Mouse (Mus musculus) megakaryocyte, embryonic 14.5 days (primary cell): Measurements from ENCODE around the gene Serpinb12. TPM values are rescaled to one million over a fixed set of nuclear protein-coding genes. Genes with fewer than 3 reads are reported as not detected.
"Not testable (repeated sequence)": the region's sequence is repeated elsewhere in the genome, so short reads cannot be mapped to it uniquely, and the experiment has no call there.

ENCODE experiments used
- H3K27me3 ChIP-seq: replicated peaks from 2 replicates; pipeline ENCODE3; 2012; ENCODE audit warnings: inconsistent platforms
- H3K36me3 ChIP-seq: replicated peaks from 2 replicates; pipeline ENCODE3; 2012; ENCODE audit warnings: low read length, inconsistent platforms, mixed read lengths
- H3K4me1 ChIP-seq: 2 replicates; pipeline ENCODE4 v1.6.1; 2012; ENCODE audit warnings: inconsistent platforms
- H3K4me3 ChIP-seq: replicated peaks from 2 replicates; pipeline ENCODE3; 2012; ENCODE audit warnings: moderate library complexity, mild to moderate bottlenecking, inconsistent platforms
- H3K9me3 ChIP-seq: 2 replicates; pipeline ENCODE4 v1.6.1; 2012; ENCODE audit warnings: inconsistent platforms
- FLI1 ChIP-seq: IDR thresholded peaks from 2 replicates; pipeline ENCODE4 v1.6.1; 2012; ENCODE audit warnings: low read length, inconsistent platforms, mixed read lengths
- GATA1 ChIP-seq: IDR thresholded peaks from 3 replicates; pipeline ENCODE4 v1.6.1; 2012; ENCODE audit warnings: mixed read lengths, low read length, inconsistent platforms, borderline replicate concordance
- polyA plus RNA-seq: library from polyadenylated mRNA; stranded (reverse); fragments of >175 nt; gene quantifications from 2 replicates; pipeline ENCODE4 v1.2.3, GENCODE M21; 2012; ENCODE audit warnings: low replicate concordance; ENCODE audit not compliant: insufficient read depth

Serpinb12 gene
- polyA plus RNA-seq, result 1.4 TPM in 1 of 2 replicates, not detected in the other

GRCm38 (mm10) chr1:106934265-106934664, at the start of gene Serpinb12:
Gene Serpinb12, plus strand, starts transcription at chr1:106934449.
- Histone ChIP-seq H3K9me3 (no peaks in the 10 kb centered on the region), H3K27me3 (no peaks in the 10 kb centered on the region), H3K4me3 (no peak within 1 kb of the TSS), H3K4me1 (peaks cover 61% of the 10 kb centered on the region), H3K36me3 (no peaks in the 10 kb centered on the region)
- TF ChIP-seq GATA1, result no peak
- no peak for TF ChIP-seq FLI1

- H3K4me3 ChIP-seq, H3K4me1 ChIP-seq, H3K9me3 ChIP-seq, H3K36me3 ChIP-seq, H3K27me3 ChIP-seq: not testable (repeated sequence)
These were observed 39.1 kb upstream of the Serpinb12 start for GRCm38 (mm10) chr1:106895142-106895541.

- Histone ChIP-seq H3K4me1 (peaks cover 8% of the 10 kb centered on the region), H3K4me3 (no peak overlapping the region)
- TF ChIP-seq FLI1 (no peak), GATA1 (no peak)
These were observed 32.8 kb upstream of the Serpinb12 start for GRCm38 (mm10) chr1:106901406-106901805.

GRCm38 (mm10) chr1:106931954-106932353, 2.3 kb upstream of the Serpinb12 start:
- H3K27me3 ChIP-seq, result no peaks in the 10 kb centered on the region
- TF ChIP-seq FLI1 (no peak), GATA1 (no peak)
- H3K4me3 ChIP-seq, result peak overlapping the region; percentile 62

More at GRCm38 (mm10) chr1:106901406-106901805, 32.8 kb upstream of the Serpinb12 start:
- Histone ChIP-seq H3K27me3 (no peaks in the 10 kb centered on the region), H3K9me3 (no peaks in the 10 kb centered on the region), H3K36me3 (no peaks in the 10 kb centered on the region)

GRCm38 (mm10) chr1:106933658-106934057, 591 bp upstream of the Serpinb12 start:
- TF ChIP-seq FLI1 (no peak), GATA1 (no peak)
- Histone ChIP-seq H3K27me3 (no peaks in the 10 kb centered on the region), H3K4me3 (no peak overlapping the region), H3K4me1 (peaks cover 61% of the 10 kb centered on the region), H3K36me3 (no peaks in the 10 kb centered on the region), H3K9me3 (no peaks in the 10 kb centered on the region)

More at GRCm38 (mm10) chr1:106931954-106932353, 2.3 kb upstream of the Serpinb12 start:
- Histone ChIP-seq H3K36me3 (no peaks in the 10 kb centered on the region), H3K9me3 (no peaks in the 10 kb centered on the region), H3K4me1 (peaks cover 61% of the 10 kb centered on the region)

- no peak overlapping the region for H3K4me3 ChIP-seq
- H3K27me3 ChIP-seq, result no peaks in the 10 kb centered on the region
- H3K36me3 ChIP-seq, result no peaks in the 10 kb centered on the region
- TF ChIP-seq FLI1 (no peak), GATA1 (no peak)
- peaks cover 8% of the 10 kb centered on the region; the same call in 1 of the 2 replicates for H3K4me1 ChIP-seq
- H3K9me3 ChIP-seq, result peaks cover 9% of the 10 kb centered on the region; the same call in 1 of the 2 replicates
These were observed 13.0 kb downstream of the Serpinb12 start for GRCm38 (mm10) chr1:106947217-106947616.

GRCm38 (mm10) chr1:106959981-106960380, 25.7 kb downstream of the Serpinb12 start:
- no peak for TF ChIP-seq GATA1
- TF ChIP-seq FLI1, result no peak
- Histone ChIP-seq H3K4me3 (no peak overlapping the region), H3K27me3 (peaks cover 4% of the 10 kb centered on the region), H3K36me3 (no peaks in the 10 kb centered on the region), H3K9me3 (no peaks in the 10 kb centered on the region), H3K4me1 (peaks cover 22% of the 10 kb centered on the region)

- H3K4me3 ChIP-seq, result no peak overlapping the region
- no peaks in the 10 kb centered on the region for H3K9me3 ChIP-seq
- peaks cover 22% of the 10 kb centered on the region for H3K4me1 ChIP-seq
- no peaks in the 10 kb centered on the region for H3K36me3 ChIP-seq
- H3K27me3 ChIP-seq, result peaks cover 4% of the 10 kb centered on the region
- TF ChIP-seq GATA1 (no peak), FLI1 (no peak)
These were observed 26.8 kb downstream of the Serpinb12 start for GRCm38 (mm10) chr1:106961023-106961422.

GRCm38 (mm10) chr1:106980684-106981083, 46.4 kb downstream of the Serpinb12 start, which contains the start of gene Serpinb13:
Gene Serpinb13, plus strand, starts transcription at chr1:106980984.
- Histone ChIP-seq H3K27me3 (no peaks in the 10 kb centered on the region), H3K4me3 (no peak within 1 kb of the TSS), H3K9me3 (no peaks in the 10 kb centered on the region), H3K36me3 (no peaks in the 10 kb centered on the region), H3K4me1 (no peaks in the 10 kb centered on the region)
- TF ChIP-seq GATA1 (no peak), FLI1 (no peak)

- H3K36me3 ChIP-seq, result no peaks in the 10 kb centered on the region
- H3K4me1 ChIP-seq, result no peaks in the 10 kb centered on the region
- no peaks in the 10 kb centered on the region for H3K27me3 ChIP-seq
- H3K9me3 ChIP-seq, result no peaks in the 10 kb centered on the region
- TF ChIP-seq FLI1 (no peak), GATA1 (no peak)
- H3K4me3 ChIP-seq, result no peak overlapping the region
These were observed 48.8 kb downstream of the Serpinb12 start for GRCm38 (mm10) chr1:106983092-106983491.

GRCm38 (mm10) chr1:106983865-106984264, 49.6 kb downstream of the Serpinb12 start:
- TF ChIP-seq GATA1 (no peak), FLI1 (no peak)

More at GRCm38 (mm10) chr1:106983865-106984264, 49.6 kb downstream of the Serpinb12 start:
- Histone ChIP-seq H3K27me3 (no peaks in the 10 kb centered on the region), H3K4me3 (no peak overlapping the region), H3K9me3 (no peaks in the 10 kb centered on the region), H3K4me1 (no peaks in the 10 kb centered on the region), H3K36me3 (no peaks in the 10 kb centered on the region)
